Mouse (Mus musculus) intestine, postnatal 0 days (tissue): ENCODE data around the gene Wnk4. TPM values are rescaled to one million over a fixed set of nuclear protein-coding genes. Genes with fewer than 3 reads are reported as not detected.

ENCODE experiments used
- ATAC-seq: fragments of 200-750 bp; cut with Nextera tagmentation; 2 replicates; pipeline ENCODE4 v1.8.0; 2017; ENCODE audit warnings: mild to moderate bottlenecking, moderate TSS enrichment, moderate library complexity
- H3K27ac ChIP-seq: fragments of 300-500 bp; sonication (generic); 2 replicates; pipeline ENCODE4 v1.5.1; 2014; ENCODE audit warnings: mild to moderate bottlenecking, low read depth, low read length, moderate library complexity
- H3K27me3 ChIP-seq: fragments of 300-500 bp; sonication (generic); replicated peaks from 2 replicates; pipeline ENCODE4 v1.6.1; 2014; ENCODE audit warnings: low read length, mixed read lengths; ENCODE audit not compliant: control insufficient read depth, insufficient read depth
- H3K36me3 ChIP-seq: fragments of 300-500 bp; sonication (generic); 2 replicates; pipeline ENCODE4 v1.6.1; 2014; ENCODE audit warnings: mild to moderate bottlenecking, moderate library complexity; ENCODE audit not compliant: control insufficient read depth, insufficient read depth
- H3K4me1 ChIP-seq: fragments of 300-500 bp; sonication (generic); replicated peaks from 2 replicates; pipeline ENCODE4 v1.6.1; 2014; ENCODE audit warnings: antibody characterized with exemption, low read length, mixed read lengths; ENCODE audit not compliant: control insufficient read depth, insufficient read depth
- H3K4me2 ChIP-seq: fragments of 300-500 bp; sonication (generic); replicated peaks from 2 replicates; pipeline ENCODE4 v1.6.1; 2014; ENCODE audit warnings: low read depth, mild to moderate bottlenecking, moderate library complexity
- H3K4me3 ChIP-seq: fragments of 300-500 bp; sonication (generic); 2 replicates; pipeline ENCODE4 v1.5.1; 2014; ENCODE audit warnings: low read depth, low read length
- H3K9ac ChIP-seq: fragments of 300-500 bp; sonication (generic); 2 replicates; pipeline ENCODE4 v1.6.1; 2014; ENCODE audit warnings: mild to moderate bottlenecking, low read depth, low read length
- H3K9me3 ChIP-seq: fragments of 300-500 bp; sonication (generic); 2 replicates; pipeline ENCODE4 v1.6.1; 2016; ENCODE audit warnings: mixed run types; ENCODE audit not compliant: control insufficient read depth
- CTCF ChIP-seq: sonication (generic); IDR thresholded peaks from 2 replicates; pipeline ENCODE4 v1.5.1; 2016; ENCODE audit warnings: low read depth, mild to moderate bottlenecking, control low read depth, antibody characterized with exemption, moderate library complexity
- WGBS: fragments of 180-500 bp; shearing (Covaris S2); extraction: QIAGEN DNeasy Blood & Tissue Kit; methylation state at CpG from one replicate; pipeline ENCODE4 v1.1.7; 2014; 5-methylcytosine and 5-hydroxymethylcytosine counted together
- polyA plus RNA-seq: library from polyadenylated mRNA; unstranded; fragments of >200 nt; fragmentation: Nextera tagmentation; extraction: Ambion mirVana; gene quantifications from 2 replicates; pipeline ENCODE4 v1.2.1, GENCODE M21; 2015

The Wnk4 gene
- polyA plus RNA-seq, 1 experiment from 2014 or later = 4.6 TPM

- H3K27ac ChIP-seq = peak overlapping the region; percentile 84
- H3K27me3 ChIP-seq = no peaks in the 10 kb centered on the region
- peak overlapping the region; percentile 89 for H3K4me3 ChIP-seq
- no peaks in the 10 kb centered on the region; the same call in 1 of the 2 replicates for H3K36me3 ChIP-seq
- TF ChIP-seq CTCF = no peak
- H3K4me1 ChIP-seq = peaks cover 18% of the 10 kb centered on the region
- no peaks in the 10 kb centered on the region for H3K9me3 ChIP-seq
- H3K4me2 ChIP-seq = peak overlapping the region; percentile 75
- peak; percentile 66 for ATAC-seq
- H3K9ac ChIP-seq = peak overlapping the region; percentile 76; the same call in 1 of the 2 replicates
- WGBS = 36% methylated on average over 12 of the region's 12 CpGs
Observed at GRCm38 (mm10) chr11:101277381-101278222, 17.2 kb downstream of the Wnk4 start.

GRCm38 (mm10) chr11:101278223-101279192 lies 18.1 kb downstream of the Wnk4 start, which contains the start of the genes Cntd1 and Coa3:
Cntd1 (plus strand) TSS chr11:101279012.
Coa3 (minus strand) TSS chr11:101279114.
- WGBS = 5% methylated on average over 45 of the region's 45 CpGs
- Histone ChIP-seq H3K4me1 (peaks cover 18% of the 10 kb centered on the region), H3K4me3 (peak within 1 kb of the TSS; percentile 89), H3K27ac (peak within 1 kb of the TSS; percentile 84), H3K36me3 (no peaks in the 10 kb centered on the region; the same call in 1 of the 2 replicates), H3K9ac (peak within 1 kb of the TSS; percentile 76), H3K9me3 (no peaks in the 10 kb centered on the region), H3K27me3 (no peaks in the 10 kb centered on the region), H3K4me2 (peak within 1 kb of the TSS; percentile 75)
- TF ChIP-seq CTCF = peak; percentile 21; the same call in 1 of the 2 replicates
- peak; percentile 68 for ATAC-seq

GRCm38 (mm10) chr11:101279193-101279569 lies 18.8 kb downstream of the Wnk4 start:
- no peaks in the 10 kb centered on the region; the same call in 1 of the 2 replicates for H3K36me3 ChIP-seq
- H3K4me2 ChIP-seq = peak overlapping the region; percentile 75
- H3K27ac ChIP-seq = no peak overlapping the region
- H3K4me1 ChIP-seq = peaks cover 18% of the 10 kb centered on the region
- H3K27me3 ChIP-seq = no peaks in the 10 kb centered on the region
- no peaks in the 10 kb centered on the region for H3K9me3 ChIP-seq
- peak; percentile 8; the same call in 1 of the 2 replicates for ATAC-seq
- TF ChIP-seq CTCF = no peak; the same call in 1 of the 2 replicates
- H3K4me3 ChIP-seq = peak overlapping the region; percentile 89
- 63% methylated on average over 14 of the region's 14 CpGs for WGBS
- H3K9ac ChIP-seq = peak overlapping the region; percentile 76

GRCm38 (mm10) chr11:101280837-101281236 lies 20.5 kb downstream of the Wnk4 start:
- no peak for ATAC-seq
- H3K4me2 ChIP-seq = no peak overlapping the region
- H3K9me3 ChIP-seq = no peaks in the 10 kb centered on the region
- H3K9ac ChIP-seq = no peak overlapping the region
- H3K4me1 ChIP-seq = peaks cover 18% of the 10 kb centered on the region
- TF ChIP-seq CTCF = no peak
- H3K36me3 ChIP-seq = peaks cover 4% of the 10 kb centered on the region; the same call in 1 of the 2 replicates
- H3K27ac ChIP-seq = no peak overlapping the region
- 63% methylated on average over 7 of the region's 7 CpGs for WGBS
- H3K4me3 ChIP-seq = no peak overlapping the region
- H3K27me3 ChIP-seq = no peaks in the 10 kb centered on the region

- 0 out of 2 replicates have a peak, but pooled peaks cover 2% of the 10 kb centered on the region for H3K4me1 ChIP-seq
- H3K9ac ChIP-seq = no peak overlapping the region
- no peaks in the 10 kb centered on the region for H3K9me3 ChIP-seq
- peaks cover 13% of the 10 kb centered on the region; the same call in 1 of the 2 replicates for H3K36me3 ChIP-seq
- WGBS = 46% methylated on average over 5 of the region's 5 CpGs
- no peaks in the 10 kb centered on the region for H3K27me3 ChIP-seq
- no peak for ATAC-seq
- no peak overlapping the region for H3K4me2 ChIP-seq
- H3K27ac ChIP-seq = no peak overlapping the region
- no peak overlapping the region for H3K4me3 ChIP-seq
- no peak for TF ChIP-seq CTCF
Observed at GRCm38 (mm10) chr11:101282896-101283295, 22.5 kb downstream of the Wnk4 start.
